Mouse (Mus musculus) liver, adult 2 months (tissue): ENCODE results near the gene Il18bp.

Experiments used
- CTCF ChIP-seq: fragments of 200-500 bp; IDR thresholded peaks from 2 replicates; pipeline ENCODE4 v1.5.1; 2011; ENCODE audit warnings: low read depth, low read length, control low read depth
- POLR2A ChIP-seq: fragments of 200-500 bp; IDR thresholded peaks from 2 replicates; pipeline ENCODE4 v1.6.1; 2011; ENCODE audit warnings: low read length, control low read depth; ENCODE audit not compliant: insufficient read depth; ENCODE audit errors: extremely low read depth

DNA sequence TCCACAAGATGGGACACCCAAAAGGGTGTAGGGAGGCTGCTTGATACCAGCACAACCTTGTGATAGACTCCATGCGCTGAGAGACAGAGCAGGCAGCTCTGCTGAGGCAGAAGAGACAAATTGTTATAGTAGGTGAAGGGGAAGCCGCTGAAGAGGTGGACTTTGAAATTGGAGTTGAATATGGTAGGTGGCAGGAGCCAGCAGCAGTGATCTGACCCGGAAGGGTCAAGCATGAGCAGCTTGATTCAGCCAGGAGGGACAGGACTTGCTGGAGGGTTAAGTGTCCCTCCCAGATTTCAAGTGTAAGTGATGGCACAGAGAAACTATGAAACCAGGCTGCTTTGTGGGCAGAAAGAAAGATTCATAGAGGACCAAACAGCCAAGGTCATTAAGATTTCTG, 33.4 kb downstream of the Il18bp start:
- TF ChIP-seq POLR2A, result no peak
- TF ChIP-seq CTCF, result no peak
